Mouse (Mus musculus) CH12F3 (cell line): ENCODE data around the gene Ifit1.

Source experiments
- in situ Hi-C: fragments of 300-500 bp; cut with MboI; formaldehyde crosslinking; loops from 2 replicates; pipeline ENCODE4 v1.14.3; 2020; ENCODE audit warnings: low sequenced_read_pairs

Ifit1 gene

GRCm38 (mm10) chr19:34650997-34651396, 10.3 kb downstream of the Ifit1 start:
- in situ Hi-C loops: loop anchor here (25.0 kb wide), 1 partner anchor 314 kb away; no protein-coding TSS in a partner anchor

GRCm38 (mm10) chr19:34655227-34655805, 14.6 kb downstream of the Ifit1 start:
- in situ Hi-C loops: loop anchor here (25.0 kb wide), 1 partner anchor 318 kb away; no protein-coding TSS in a partner anchor

- in situ Hi-C loops: loop anchor here (25.0 kb wide), 1 partner anchor 319 kb away; no protein-coding TSS in a partner anchor
Observed at GRCm38 (mm10) chr19:34656511-34657298, 16.0 kb downstream of the Ifit1 start.

- in situ Hi-C loops: loop anchor here (25.0 kb wide), 1 partner anchor 325 kb away; no protein-coding TSS in a partner anchor
Observed at GRCm38 (mm10) chr19:34662067-34662507, 21.4 kb downstream of the Ifit1 start.

GRCm38 (mm10) chr19:34662740-34663139, 22.1 kb downstream of the Ifit1 start:
- in situ Hi-C loops: loop anchor here (25.0 kb wide), 1 partner anchor 325 kb away; no protein-coding TSS in a partner anchor

GRCm38 (mm10) chr19:34666127-34666526, 25.5 kb downstream of the Ifit1 start:
- in situ Hi-C loops: loop anchor here (25.0 kb wide), 1 partner anchor 329 kb away; no protein-coding TSS in a partner anchor

GRCm38 (mm10) chr19:34673476-34673875, 32.8 kb downstream of the Ifit1 start:
- in situ Hi-C loops: loop anchor here (25.0 kb wide), 1 partner anchor 336 kb away; no protein-coding TSS in a partner anchor

- in situ Hi-C loops: no loop called here
Observed at GRCm38 (mm10) chr19:34678428-34678827, 37.8 kb downstream of the Ifit1 start.

- in situ Hi-C loops: no loop called here
Observed at GRCm38 (mm10) chr19:34684857-34685256, 44.2 kb downstream of the Ifit1 start.

GRCm38 (mm10) chr19:34685530-34685929, 44.9 kb downstream of the Ifit1 start:
- in situ Hi-C loops: no loop called here

- in situ Hi-C loops: no loop called here
Observed at GRCm38 (mm10) chr19:34691402-34691801, 50.7 kb downstream of the Ifit1 start.

GRCm38 (mm10) chr19:34696352-34696986, 55.8 kb downstream of the Ifit1 start:
- in situ Hi-C loops: no loop called here

- in situ Hi-C loops: no loop called here
Observed at GRCm38 (mm10) chr19:34697461-34697860, 56.8 kb downstream of the Ifit1 start.

GRCm38 (mm10) chr19:34698432-34698831, 57.8 kb downstream of the Ifit1 start:
- in situ Hi-C loops: no loop called here

GRCm38 (mm10) chr19:34698852-34699251, 58.2 kb downstream of the Ifit1 start:
- in situ Hi-C loops: no loop called here

- in situ Hi-C loops: no loop called here
Observed at GRCm38 (mm10) chr19:34699300-34699699, 58.6 kb downstream of the Ifit1 start.
